Mouse (Mus musculus) MEL (cell line): Measurements from ENCODE around the gene Slc22a28. TPM values are rescaled to one million over a fixed set of nuclear protein-coding genes. Genes with fewer than 3 reads are reported as not detected.
"Not testable (repeated sequence)": the region's sequence is repeated elsewhere in the genome, so short reads cannot be mapped to it uniquely, and the experiment has no call there.

Source experiments
- DNase-seq: peaks from one replicate; pipeline ENCODE4 v3.0.0; 2011; ENCODE audit warnings: low read depth, low spot score
- H3K27ac ChIP-seq: 2 replicates; pipeline ENCODE4 v1.5.1; 2012; ENCODE audit warnings: low read depth, mild to moderate bottlenecking, control low read depth, low read length, moderate library complexity; ENCODE audit not compliant: control insufficient read depth
- H3K27me3 ChIP-seq, 2 experiments: fragments of 150-350 bp in 1 of 2; sonication (generic) in 1 of 2; 2 replicates each; pipeline ENCODE4 v1.6.1; 2012; ENCODE audit warnings: low read length in 2 of 2, mild to moderate bottlenecking in 2 of 2, improper control_type of control experiment in 1 of 2, moderate library complexity in 1 of 2; ENCODE audit not compliant: insufficient read depth in 2 of 2, control insufficient read depth in 1 of 2
- H3K36me3 ChIP-seq, 2 experiments: 2 replicates each; pipeline ENCODE4 v1.6.1; 2012 to 2014; ENCODE audit warnings: low read length in 2 of 2, improper control_type of control experiment in 1 of 2, inconsistent platforms in 1 of 2, mild to moderate bottlenecking in 1 of 2; ENCODE audit not compliant: insufficient read depth in 2 of 2, control insufficient read depth in 1 of 2
- H3K4me1 ChIP-seq, 2 experiments: fragments of 150-350 bp in 1 of 2; sonication (generic) in 1 of 2; 2 replicates each; pipeline ENCODE4 v1.6.1; 2012; ENCODE audit warnings: low read length in 2 of 2, improper control_type of control experiment in 1 of 2, mild to moderate bottlenecking in 1 of 2; ENCODE audit not compliant: insufficient read depth in 2 of 2, control insufficient read depth in 1 of 2
- H3K4me3 ChIP-seq, 2 experiments: fragments of 150-350 bp in 1 of 2; sonication (generic) in 1 of 2; 2 replicates each; pipeline ENCODE4 v1.5.1; 2012; ENCODE audit warnings: low read depth in 2 of 2, low read length in 2 of 2, mild to moderate bottlenecking in 2 of 2, moderate library complexity in 2 of 2, control low read depth in 1 of 2, improper control_type of control experiment in 1 of 2; ENCODE audit not compliant: control insufficient read depth in 1 of 2, insufficient read depth in 1 of 2
- H3K79me2 ChIP-seq: 2 replicates; pipeline ENCODE4 v1.6.1; 2012; ENCODE audit warnings: mild to moderate bottlenecking, low read length, moderate library complexity; ENCODE audit not compliant: control insufficient read depth, poor library complexity, insufficient read depth
- H3K9ac ChIP-seq: 2 replicates; pipeline ENCODE4 v1.6.1; 2012; ENCODE audit warnings: low read depth, mild to moderate bottlenecking, control low read depth, low read length, moderate library complexity; ENCODE audit not compliant: control insufficient read depth, poor library complexity, severe bottlenecking
- H3K9me3 ChIP-seq: fragments of 150-350 bp; sonication (generic); replicated peaks from 2 replicates; pipeline ENCODE4 v1.6.1; 2012; ENCODE audit warnings: mild to moderate bottlenecking, low read length, improper control_type of control experiment, moderate library complexity; ENCODE audit not compliant: insufficient read depth
- CHD1 ChIP-seq: IDR thresholded peaks from 2 replicates; pipeline ENCODE4 v1.6.1; 2012; ENCODE audit warnings: low read depth, mild to moderate bottlenecking, inconsistent platforms, low read length, improper control_type of control experiment
- ELF1 ChIP-seq: IDR thresholded peaks from 2 replicates; pipeline ENCODE4 v1.6.1; 2014; ENCODE audit warnings: low read depth, mild to moderate bottlenecking, inconsistent platforms, low read length, improper control_type of control experiment, moderate library complexity
- GABPA ChIP-seq: IDR thresholded peaks from 2 replicates; pipeline ENCODE4 v1.6.1; 2012; ENCODE audit warnings: low read depth, mild to moderate bottlenecking, inconsistent platforms, low read length, improper control_type of control experiment, moderate library complexity
- MAFK ChIP-seq: IDR thresholded peaks from 2 replicates; pipeline ENCODE4 v1.6.1; 2011; ENCODE audit warnings: low read depth, mild to moderate bottlenecking, low read length, improper control_type of control experiment, borderline replicate concordance
- MEF2A ChIP-seq: IDR thresholded peaks from 2 replicates; pipeline ENCODE4 v1.6.1; 2014; ENCODE audit warnings: low read depth, mild to moderate bottlenecking, inconsistent platforms, low read length, improper control_type of control experiment; ENCODE audit not compliant: poor library complexity, insufficient replicate concordance, severe bottlenecking; ENCODE audit errors: extremely low read depth
- MYB ChIP-seq: IDR thresholded peaks from 2 replicates; pipeline ENCODE4 v1.6.1; 2011; ENCODE audit warnings: mild to moderate bottlenecking, low read depth, low read length, improper control_type of control experiment
- MYC ChIP-seq: IDR thresholded peaks from 2 replicates; pipeline ENCODE4 v1.6.1; 2011; ENCODE audit warnings: low read depth, mild to moderate bottlenecking, low read length, improper control_type of control experiment, moderate library complexity
- POLR2AphosphoS2 ChIP-seq: IDR thresholded peaks from 2 replicates; pipeline ENCODE4 v1.6.1; 2011; ENCODE audit warnings: low read length, improper control_type of control experiment
- RAD21 ChIP-seq: IDR thresholded peaks from 2 replicates; pipeline ENCODE4 v1.6.1; 2011; ENCODE audit warnings: mild to moderate bottlenecking, low read depth, low read length, improper control_type of control experiment
- SMC3 ChIP-seq: IDR thresholded peaks from 2 replicates; pipeline ENCODE4 v1.6.1; 2011; ENCODE audit warnings: low read depth, low read length, improper control_type of control experiment
- TBP ChIP-seq: IDR thresholded peaks from 2 replicates; pipeline ENCODE4 v1.8.0; 2011; ENCODE audit warnings: low read depth, low read length, improper control_type of control experiment
- ZKSCAN1 ChIP-seq: IDR thresholded peaks from 2 replicates; pipeline ENCODE4 v1.6.1; 2012; ENCODE audit warnings: low read depth, mild to moderate bottlenecking, inconsistent platforms, low read length, improper control_type of control experiment, moderate library complexity
- ZNF384 ChIP-seq: IDR thresholded peaks from 2 replicates; pipeline ENCODE4 v1.6.1; 2012; ENCODE audit warnings: low read depth, mild to moderate bottlenecking, inconsistent platforms, low read length, improper control_type of control experiment
- polyA plus RNA-seq, 2 experiments: library from polyadenylated mRNA; stranded (reverse) in 1 of 2; unstranded in 1 of 2; fragments of >175 nt in 1 of 2; fragments of >200 nt in 1 of 2; gene quantifications; 2 replicates each; pipeline versions ENCODE4 v1.2.1 to v1.2.4; 2012; ENCODE audit warnings: low replicate concordance in 2 of 2, low read depth in 1 of 2; ENCODE audit not compliant: insufficient read length in 2 of 2, insufficient read depth in 1 of 2, missing spikeins in 1 of 2
- total RNA-seq: library from RNA; depleted of rRNA; stranded (reverse); fragments of 300-350 nt; gene quantifications from 2 replicates; pipeline ENCODE4 v1.2.3, GENCODE M21; 2012; rRNA removed

The Slc22a28 gene
- total RNA-seq (not detected in 2 replicates), polyA plus RNA-seq (not detected)

- H3K9me3 ChIP-seq: not testable (repeated sequence)
These were observed at the start of gene Slc22a28 for GRCm38 (mm10) chr19:8131881-8132280. Gene Slc22a28 (minus strand): TSS chr19:8131982.

GRCm38 (mm10) chr19:8148787-8149523, 17.2 kb upstream of the Slc22a28 start:
- Histone ChIP-seq H3K27ac (no peak overlapping the region), H3K9me3 (no peaks in the 10 kb centered on the region), H3K9ac (no peak overlapping the region), H3K4me3 (no peak overlapping the region), H3K79me2 (no peaks in the 10 kb centered on the region), H3K4me1 (no peaks in the 10 kb centered on the region), H3K36me3 (no peaks in the 10 kb centered on the region), H3K27me3 (no peaks in the 10 kb centered on the region)
- DNase-seq: no peak
- TF ChIP-seq RAD21 (no peak), MYC (no peak), TBP (no peak), ZKSCAN1 (no peak), MEF2A (no peak), CHD1 (no peak), MYB (no peak), SMC3 (no peak), MAFK (no peak), GABPA (no peak), ZNF384 (no peak), POLR2AphosphoS2 (no peak), ELF1 (no peak)
- TF ChIP-seq, all 39 proteins: peak for 0

More at GRCm38 (mm10) chr19:8131881-8132280, at the start of gene Slc22a28:
- not testable (repeated sequence) for H3K9ac ChIP-seq, H3K36me3 ChIP-seq, H3K4me1 ChIP-seq, DNase-seq, H3K27me3 ChIP-seq, H3K4me3 ChIP-seq, H3K27ac ChIP-seq, H3K79me2 ChIP-seq

GRCm38 (mm10) chr19:8142716-8143115, 10.9 kb upstream of the Slc22a28 start:
- H3K4me3 ChIP-seq, DNase-seq, H3K9ac ChIP-seq, H3K4me1 ChIP-seq, H3K79me2 ChIP-seq, H3K9me3 ChIP-seq, H3K27me3 ChIP-seq, H3K27ac ChIP-seq, H3K36me3 ChIP-seq: not testable (repeated sequence)

- H3K9me3 ChIP-seq, H3K27me3 ChIP-seq, DNase-seq, H3K79me2 ChIP-seq, H3K4me3 ChIP-seq, H3K36me3 ChIP-seq, H3K9ac ChIP-seq, H3K27ac ChIP-seq, H3K4me1 ChIP-seq: not testable (repeated sequence)
These were observed 2.5 kb upstream of the Slc22a28 start for GRCm38 (mm10) chr19:8134127-8134841.
